Mouse (Mus musculus): ENCODE results near the gene Hs3st5. TPM values are rescaled to one million over a fixed set of nuclear protein-coding genes. Genes with fewer than 3 reads are reported as not detected.

Hs3st5 gene
- polyA plus RNA-seq, 1 experiment from 2014 or later: not detected

GRCm38 (mm10) chr10:36818867-36819266 is 312.3 kb downstream of the Hs3st5 start:
- H3K4me2 ChIP-seq: no peak overlapping the region
- no peak overlapping the region for H3K27ac ChIP-seq
- no peaks in the 10 kb centered on the region for H3K36me3 ChIP-seq
- no peaks in the 10 kb centered on the region for H3K9me3 ChIP-seq (replicated peaks)
- ATAC-seq: no peak
- no peaks in the 10 kb centered on the region for H3K4me1 ChIP-seq
- H3K27me3 ChIP-seq (replicated peaks): no peaks in the 10 kb centered on the region
- H3K9ac ChIP-seq: no peak overlapping the region
- no peak overlapping the region for H3K4me3 ChIP-seq

GRCm38 (mm10) chr10:36829079-36829478 is 322.5 kb downstream of the Hs3st5 start:
- H3K9me3 ChIP-seq (replicated peaks): no peaks in the 10 kb centered on the region
- 52% methylated on average over 3 of the region's 3 CpGs for WGBS (ENCODE audit: insufficient replicate concordance)
- H3K4me2 ChIP-seq: no peak overlapping the region
- no peak overlapping the region for H3K4me3 ChIP-seq
- H3K9ac ChIP-seq: no peak overlapping the region
- no peaks in the 10 kb centered on the region for H3K36me3 ChIP-seq
- no peaks in the 10 kb centered on the region for H3K27me3 ChIP-seq (replicated peaks)
- no peak for ATAC-seq
- no peak overlapping the region for H3K27ac ChIP-seq
- H3K4me1 ChIP-seq: no peaks in the 10 kb centered on the region

GRCm38 (mm10) chr10:36832204-36832603 is 325.6 kb downstream of the Hs3st5 start:
- no peak for ATAC-seq
- Histone ChIP-seq H3K9me3 (replicated peaks) (no peaks in the 10 kb centered on the region), H3K4me3 (no peak overlapping the region), H3K27ac (no peak overlapping the region), H3K9ac (no peak overlapping the region), H3K4me2 (no peak overlapping the region), H3K36me3 (no peaks in the 10 kb centered on the region), H3K4me1 (no peaks in the 10 kb centered on the region), H3K27me3 (replicated peaks) (no peaks in the 10 kb centered on the region)
- WGBS (ENCODE audit: insufficient replicate concordance): 61% methylated on average over 3 of the region's 3 CpGs

GRCm38 (mm10) chr10:36834224-36834623 is 327.6 kb downstream of the Hs3st5 start:
- 10% methylated on average over 5 of the region's 5 CpGs for WGBS (ENCODE audit: insufficient replicate concordance)
- no peaks in the 10 kb centered on the region for H3K27me3 ChIP-seq (replicated peaks)
- no peaks in the 10 kb centered on the region for H3K9me3 ChIP-seq (replicated peaks)
- no peak overlapping the region for H3K9ac ChIP-seq
- H3K27ac ChIP-seq: no peak overlapping the region
- no peak overlapping the region for H3K4me2 ChIP-seq
- no peaks in the 10 kb centered on the region for H3K4me1 ChIP-seq
- H3K4me3 ChIP-seq: no peak overlapping the region
- ATAC-seq: no peak
- H3K36me3 ChIP-seq: no peaks in the 10 kb centered on the region

GRCm38 (mm10) chr10:36835836-36836516 is 329.4 kb downstream of the Hs3st5 start:
- Histone ChIP-seq H3K9me3 (replicated peaks) (no peaks in the 10 kb centered on the region), H3K4me2 (no peak overlapping the region), H3K4me1 (no peaks in the 10 kb centered on the region), H3K36me3 (no peaks in the 10 kb centered on the region), H3K27me3 (replicated peaks) (no peaks in the 10 kb centered on the region), H3K9ac (no peak overlapping the region), H3K27ac (no peak overlapping the region), H3K4me3 (no peak overlapping the region)
- 63% methylated on average over 5 of the region's 5 CpGs for WGBS (ENCODE audit: insufficient replicate concordance)
- ATAC-seq: no peak

- WGBS (ENCODE audit: insufficient replicate concordance): 61% methylated on average over 3 of the region's 3 CpGs
- no peak overlapping the region for H3K4me3 ChIP-seq
Observed at GRCm38 (mm10) chr10:36850231-36850630, 343.6 kb downstream of the Hs3st5 start.

GRCm38 (mm10) chr10:36862127-36862895 is 355.7 kb downstream of the Hs3st5 start:
- Histone ChIP-seq H3K27ac (no peak overlapping the region), H3K27me3 (replicated peaks) (no peaks in the 10 kb centered on the region), H3K4me1 (no peaks in the 10 kb centered on the region), H3K4me3 (no peak overlapping the region), H3K9me3 (replicated peaks) (no peaks in the 10 kb centered on the region), H3K36me3 (no peaks in the 10 kb centered on the region), H3K9ac (no peak overlapping the region), H3K4me2 (no peak overlapping the region)
- 67% methylated on average over 2 of the region's 2 CpGs for WGBS (ENCODE audit: insufficient replicate concordance)
- no peak for ATAC-seq

More at GRCm38 (mm10) chr10:36850231-36850630, 343.6 kb downstream of the Hs3st5 start:
- Histone ChIP-seq H3K36me3 (no peaks in the 10 kb centered on the region), H3K9ac (no peak overlapping the region), H3K27ac (no peak overlapping the region), H3K4me2 (no peak overlapping the region), H3K4me1 (no peaks in the 10 kb centered on the region), H3K27me3 (replicated peaks) (no peaks in the 10 kb centered on the region), H3K9me3 (replicated peaks) (no peaks in the 10 kb centered on the region)
- no peak for ATAC-seq

All from liver, embryonic 12.5 days (tissue).